Mouse (Mus musculus): Measurements from ENCODE around the gene Tedc1.

Gene Tedc1

GRCm38 (mm10) chr12:113155887-113156539 lies at the start of gene Tedc1:
Tedc1 (plus strand) TSS chr12:113156421.
- peak; percentile 45; the same call in 1 of the 2 replicates for TF ChIP-seq GATA4 (IDR thresholded peaks at IDR 0.05; ENCODE audit: insufficient replicate concordance, low read length)

GRCm38 (mm10) chr12:113107431-113108124 lies 48.6 kb upstream of the Tedc1 start:
- 0 out of 2 replicates have a peak, but pooled peaks have one; percentile 27 for TF ChIP-seq GATA4 (IDR thresholded peaks at IDR 0.05; ENCODE audit: insufficient replicate concordance, low read length)

GRCm38 (mm10) chr12:113108528-113109283 lies 47.5 kb upstream of the Tedc1 start:
- no peak for TF ChIP-seq GATA4 (IDR thresholded peaks at IDR 0.05; ENCODE audit: insufficient replicate concordance, low read length)

- TF ChIP-seq GATA4 (IDR thresholded peaks at IDR 0.05; ENCODE audit: insufficient replicate concordance, low read length), result no peak
Measured at GRCm38 (mm10) chr12:113109801-113110200, 46.4 kb upstream of the Tedc1 start.

- no peak for TF ChIP-seq GATA4 (IDR thresholded peaks at IDR 0.05; ENCODE audit: insufficient replicate concordance, low read length)
Measured at GRCm38 (mm10) chr12:113114141-113114540, 42.1 kb upstream of the Tedc1 start.

GRCm38 (mm10) chr12:113114856-113115538 lies 41.2 kb upstream of the Tedc1 start:
- TF ChIP-seq GATA4 (IDR thresholded peaks at IDR 0.05; ENCODE audit: insufficient replicate concordance, low read length), result no peak

GRCm38 (mm10) chr12:113119516-113120410 lies 36.5 kb upstream of the Tedc1 start:
- TF ChIP-seq GATA4 (IDR thresholded peaks at IDR 0.05; ENCODE audit: insufficient replicate concordance, low read length), result peak; percentile 33; the same call in 1 of the 2 replicates

GRCm38 (mm10) chr12:113124726-113125125 lies 31.5 kb upstream of the Tedc1 start:
- TF ChIP-seq GATA4 (IDR thresholded peaks at IDR 0.05; ENCODE audit: insufficient replicate concordance, low read length), result no peak

- no peak for TF ChIP-seq GATA4 (IDR thresholded peaks at IDR 0.05; ENCODE audit: insufficient replicate concordance, low read length)
Measured at GRCm38 (mm10) chr12:113130732-113131131, 25.5 kb upstream of the Tedc1 start.

- no peak for TF ChIP-seq GATA4 (IDR thresholded peaks at IDR 0.05; ENCODE audit: insufficient replicate concordance, low read length)
Measured at GRCm38 (mm10) chr12:113131601-113132000, 24.6 kb upstream of the Tedc1 start.

GRCm38 (mm10) chr12:113132567-113132966 lies 23.7 kb upstream of the Tedc1 start:
- no peak for TF ChIP-seq GATA4 (IDR thresholded peaks at IDR 0.05; ENCODE audit: insufficient replicate concordance, low read length)

GRCm38 (mm10) chr12:113133260-113133659 lies 23.0 kb upstream of the Tedc1 start:
- TF ChIP-seq GATA4 (IDR thresholded peaks at IDR 0.05; ENCODE audit: insufficient replicate concordance, low read length), result no peak

GRCm38 (mm10) chr12:113133861-113134403 lies 22.3 kb upstream of the Tedc1 start:
- TF ChIP-seq GATA4 (IDR thresholded peaks at IDR 0.05; ENCODE audit: insufficient replicate concordance, low read length), result no peak

GRCm38 (mm10) chr12:113134502-113134901 lies 21.7 kb upstream of the Tedc1 start:
- TF ChIP-seq GATA4 (IDR thresholded peaks at IDR 0.05; ENCODE audit: insufficient replicate concordance, low read length), result no peak
